Mouse (Mus musculus): ENCODE measurements at regions not wholly inside any gene's neighbourhood (a gene's known extent, or its start where the extent isn't known, plus 50 kb on each side); places are given as distances from the start of the nearest gene placed in this dataset.

- Histone ChIP-seq H3K36me3 (ENCODE audit: control insufficient read depth, insufficient read depth, low read length) (no peaks in the 10 kb centered on the region), H3K4me3 (ENCODE audit: low read depth, low read length) (no peak overlapping the region), H3K27ac (ENCODE audit: low read length) (no peak overlapping the region), H3K27me3 (ENCODE audit: control insufficient read depth, insufficient read depth, low read depth, low read length) (no peaks in the 10 kb centered on the region), H3K9ac (ENCODE audit: low read depth, low read length) (no peak overlapping the region), H3K4me1 (ENCODE audit: control insufficient read depth, insufficient read depth, low read length) (no peaks in the 10 kb centered on the region), H3K4me2 (ENCODE audit: low read length) (no peak overlapping the region), H3K9me3 (replicated peaks; ENCODE audit: control insufficient read depth, low read length, poor library complexity, severe bottlenecking) (no peaks in the 10 kb centered on the region)
- WGBS = 79% methylated on average over 2 of the region's 2 CpGs
- no peak for ATAC-seq
Measured at GRCm38 (mm10) chr14:105717821-105718220, 178.8 kb downstream of the Spry2 start.

- H3K27me3 ChIP-seq (ENCODE audit: control insufficient read depth, insufficient read depth, low read depth, low read length) = no peaks in the 10 kb centered on the region
- ATAC-seq = no peak
- H3K4me3 ChIP-seq (ENCODE audit: low read depth, low read length) = no peak overlapping the region
- no peak overlapping the region for H3K4me2 ChIP-seq (ENCODE audit: low read length)
- H3K4me1 ChIP-seq (ENCODE audit: control insufficient read depth, insufficient read depth, low read length) = no peaks in the 10 kb centered on the region
- H3K27ac ChIP-seq (ENCODE audit: low read length) = no peak overlapping the region
- 68% methylated on average over 2 of the region's 2 CpGs for WGBS
- H3K9me3 ChIP-seq (replicated peaks; ENCODE audit: control insufficient read depth, low read length, poor library complexity, severe bottlenecking) = no peaks in the 10 kb centered on the region
- H3K9ac ChIP-seq (ENCODE audit: low read depth, low read length) = no peak overlapping the region
- no peaks in the 10 kb centered on the region for H3K36me3 ChIP-seq (ENCODE audit: control insufficient read depth, insufficient read depth, low read length)
Measured at GRCm38 (mm10) chr14:105708691-105709090, 187.9 kb downstream of the Spry2 start.

GRCm38 (mm10) chr14:105706756-105707155 lies 189.9 kb downstream of the Spry2 start:
- no peaks in the 10 kb centered on the region for H3K9me3 ChIP-seq (replicated peaks; ENCODE audit: control insufficient read depth, low read length, poor library complexity, severe bottlenecking)
- WGBS = 98% methylated on average over 7 of the region's 7 CpGs

GRCm38 (mm10) chr14:105698616-105699015 lies 198.0 kb downstream of the Spry2 start:
- ATAC-seq = no peak
- Histone ChIP-seq H3K4me3 (ENCODE audit: low read depth, low read length) (no peak overlapping the region), H3K36me3 (ENCODE audit: control insufficient read depth, insufficient read depth, low read length) (no peaks in the 10 kb centered on the region), H3K9me3 (replicated peaks; ENCODE audit: control insufficient read depth, low read length, poor library complexity, severe bottlenecking) (no peaks in the 10 kb centered on the region), H3K27ac (ENCODE audit: low read length) (no peak overlapping the region), H3K4me1 (ENCODE audit: control insufficient read depth, insufficient read depth, low read length) (no peaks in the 10 kb centered on the region), H3K9ac (ENCODE audit: low read depth, low read length) (no peak overlapping the region), H3K27me3 (ENCODE audit: control insufficient read depth, insufficient read depth, low read depth, low read length) (no peaks in the 10 kb centered on the region), H3K4me2 (ENCODE audit: low read length) (no peak overlapping the region)
- 28% methylated on average over 1 of the region's 1 CpGs for WGBS

More at GRCm38 (mm10) chr14:105706756-105707155, 189.9 kb downstream of the Spry2 start:
- H3K9ac ChIP-seq (ENCODE audit: low read depth, low read length) = no peak overlapping the region
- no peak overlapping the region for H3K4me2 ChIP-seq (ENCODE audit: low read length)
- H3K4me1 ChIP-seq (ENCODE audit: control insufficient read depth, insufficient read depth, low read length) = no peaks in the 10 kb centered on the region
- no peaks in the 10 kb centered on the region for H3K27me3 ChIP-seq (ENCODE audit: control insufficient read depth, insufficient read depth, low read depth, low read length)
- no peak overlapping the region for H3K4me3 ChIP-seq (ENCODE audit: low read depth, low read length)
- no peaks in the 10 kb centered on the region for H3K36me3 ChIP-seq (ENCODE audit: control insufficient read depth, insufficient read depth, low read length)
- no peak overlapping the region for H3K27ac ChIP-seq (ENCODE audit: low read length)
- no peak for ATAC-seq

GRCm38 (mm10) chr14:105698086-105698485 lies 198.5 kb downstream of the Spry2 start:
- H3K4me3 ChIP-seq (ENCODE audit: low read depth, low read length) = no peak overlapping the region
- no peaks in the 10 kb centered on the region for H3K36me3 ChIP-seq (ENCODE audit: control insufficient read depth, insufficient read depth, low read length)
- no peak for ATAC-seq
- H3K9ac ChIP-seq (ENCODE audit: low read depth, low read length) = no peak overlapping the region
- H3K27me3 ChIP-seq (ENCODE audit: control insufficient read depth, insufficient read depth, low read depth, low read length) = no peaks in the 10 kb centered on the region
- WGBS = 97% methylated on average over 1 of the region's 1 CpGs
- no peaks in the 10 kb centered on the region for H3K4me1 ChIP-seq (ENCODE audit: control insufficient read depth, insufficient read depth, low read length)
- H3K4me2 ChIP-seq (ENCODE audit: low read length) = no peak overlapping the region
- H3K9me3 ChIP-seq (replicated peaks; ENCODE audit: control insufficient read depth, low read length, poor library complexity, severe bottlenecking) = no peaks in the 10 kb centered on the region
- no peak overlapping the region for H3K27ac ChIP-seq (ENCODE audit: low read length)

GRCm38 (mm10) chr14:105697398-105697797 lies 199.2 kb downstream of the Spry2 start:
- Histone ChIP-seq H3K36me3 (ENCODE audit: control insufficient read depth, insufficient read depth, low read length) (no peaks in the 10 kb centered on the region), H3K9me3 (replicated peaks; ENCODE audit: control insufficient read depth, low read length, poor library complexity, severe bottlenecking) (no peaks in the 10 kb centered on the region), H3K4me1 (ENCODE audit: control insufficient read depth, insufficient read depth, low read length) (no peaks in the 10 kb centered on the region), H3K4me3 (ENCODE audit: low read depth, low read length) (no peak overlapping the region), H3K4me2 (ENCODE audit: low read length) (no peak overlapping the region), H3K27me3 (ENCODE audit: control insufficient read depth, insufficient read depth, low read depth, low read length) (no peaks in the 10 kb centered on the region), H3K9ac (ENCODE audit: low read depth, low read length) (no peak overlapping the region), H3K27ac (ENCODE audit: low read length) (no peak overlapping the region)
- WGBS = 86% methylated on average over 13 of the region's 13 CpGs
- no peak for ATAC-seq

- Histone ChIP-seq H3K27ac (ENCODE audit: low read length) (no peak overlapping the region), H3K4me2 (ENCODE audit: low read length) (no peak overlapping the region), H3K9ac (ENCODE audit: low read depth, low read length) (no peak overlapping the region), H3K27me3 (ENCODE audit: control insufficient read depth, insufficient read depth, low read depth, low read length) (no peaks in the 10 kb centered on the region), H3K9me3 (replicated peaks; ENCODE audit: control insufficient read depth, low read length, poor library complexity, severe bottlenecking) (no peaks in the 10 kb centered on the region), H3K36me3 (ENCODE audit: control insufficient read depth, insufficient read depth, low read length) (no peaks in the 10 kb centered on the region), H3K4me1 (ENCODE audit: control insufficient read depth, insufficient read depth, low read length) (no peaks in the 10 kb centered on the region), H3K4me3 (ENCODE audit: low read depth, low read length) (no peak overlapping the region)
- ATAC-seq = no peak
Measured at GRCm38 (mm10) chr14:105694969-105695368, 201.7 kb downstream of the Spry2 start.

- 76% methylated on average over 4 of the region's 4 CpGs for WGBS
- H3K9me3 ChIP-seq (replicated peaks; ENCODE audit: control insufficient read depth, low read length, poor library complexity, severe bottlenecking) = no peaks in the 10 kb centered on the region
- H3K4me3 ChIP-seq (ENCODE audit: low read depth, low read length) = no peak overlapping the region
- no peaks in the 10 kb centered on the region for H3K36me3 ChIP-seq (ENCODE audit: control insufficient read depth, insufficient read depth, low read length)
- H3K27me3 ChIP-seq (ENCODE audit: control insufficient read depth, insufficient read depth, low read depth, low read length) = no peaks in the 10 kb centered on the region
- ATAC-seq = no peak
- H3K27ac ChIP-seq (ENCODE audit: low read length) = no peak overlapping the region
- no peak overlapping the region for H3K9ac ChIP-seq (ENCODE audit: low read depth, low read length)
- H3K4me1 ChIP-seq (ENCODE audit: control insufficient read depth, insufficient read depth, low read length) = no peaks in the 10 kb centered on the region
- H3K4me2 ChIP-seq (ENCODE audit: low read length) = no peak overlapping the region
Measured at GRCm38 (mm10) chr14:105693713-105694112, 202.9 kb downstream of the Spry2 start.

GRCm38 (mm10) chr14:105684826-105685465 lies 211.7 kb downstream of the Spry2 start:
- Histone ChIP-seq H3K4me3 (ENCODE audit: low read depth, low read length) (no peak overlapping the region), H3K36me3 (ENCODE audit: control insufficient read depth, insufficient read depth, low read length) (no peaks in the 10 kb centered on the region), H3K4me1 (ENCODE audit: control insufficient read depth, insufficient read depth, low read length) (no peaks in the 10 kb centered on the region), H3K27ac (ENCODE audit: low read length) (no peak overlapping the region), H3K4me2 (ENCODE audit: low read length) (no peak overlapping the region), H3K9ac (ENCODE audit: low read depth, low read length) (no peak overlapping the region), H3K9me3 (replicated peaks; ENCODE audit: control insufficient read depth, low read length, poor library complexity, severe bottlenecking) (no peaks in the 10 kb centered on the region), H3K27me3 (ENCODE audit: control insufficient read depth, insufficient read depth, low read depth, low read length) (no peaks in the 10 kb centered on the region)
- 66% methylated on average over 11 of the region's 11 CpGs for WGBS
- no peak for ATAC-seq

Data from midbrain, embryonic 16.5 days (tissue).